8 mouse cellular contexts compared by ENCODE assay signal in the genomic region with DNA sequence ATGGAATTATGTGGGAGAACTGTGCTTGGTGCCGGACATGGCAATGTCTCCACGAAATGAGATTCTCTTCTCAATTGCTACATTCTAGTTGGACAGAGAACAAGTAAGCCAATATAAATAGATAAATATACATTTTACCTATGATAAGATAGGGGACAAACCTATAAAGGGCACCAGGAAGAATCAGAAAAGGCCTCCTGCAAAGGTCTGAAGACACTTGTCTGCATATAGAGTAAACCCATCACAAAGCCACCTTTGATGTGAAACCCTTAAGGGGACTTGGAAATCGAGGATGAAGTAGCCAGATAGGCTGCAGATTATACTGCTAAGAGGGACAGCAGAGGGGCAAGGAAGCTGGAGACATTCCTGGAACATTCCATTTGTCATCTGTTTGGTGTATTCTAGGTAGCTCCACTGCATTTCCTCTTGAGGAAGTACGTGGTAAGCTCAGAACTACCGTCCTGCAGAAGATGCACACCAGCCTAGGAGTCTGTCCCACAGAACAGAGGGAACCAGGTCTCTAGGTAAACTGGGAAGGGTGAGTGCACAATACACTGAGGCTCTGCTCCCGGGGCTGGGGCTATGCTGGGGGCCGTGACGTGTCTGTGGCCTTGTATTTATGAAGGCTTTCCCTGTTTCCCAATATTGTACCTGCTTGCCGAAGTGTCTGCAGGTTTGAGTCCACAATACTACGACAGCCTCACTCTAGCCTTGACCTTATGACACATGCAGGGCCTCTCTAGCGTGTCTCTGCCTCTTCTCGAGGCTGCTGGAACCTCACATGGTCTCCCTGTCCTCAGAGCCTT. TPM values are rescaled to one million over a fixed set of nuclear protein-coding genes. Genes with fewer than 3 reads are reported as not detected.
A peak's percentile ranks its signal among the peaks of the same experiment; 100 is the strongest.
DNase-seq lines count a peak whose midpoint lies in the region; ATAC-seq and TF ChIP-seq lines count a peak whose summit lies in the region.

No protein-coding gene starts in this region.

- peak overlapping the region; percentile 98 for H3K4me2 ChIP-seq in liver, embryonic 11.5 days

- H3K4me3 ChIP-seq in thymus, adult 2 months (ENCODE audit: control insufficient read depth, insufficient read depth, low read length) = peak overlapping the region; percentile 45
- peak overlapping the region; percentile 99 for H3K4me3 ChIP-seq in liver, embryonic 11.5 days (ENCODE audit: low read depth, low read length)

- H3K27me3 ChIP-seq in thymus, adult 2 months (ENCODE audit: control insufficient read depth, insufficient read depth, low read length) = no peaks in the 10 kb centered on the region
- H3K27me3 ChIP-seq in liver, embryonic 11.5 days (replicated peaks; ENCODE audit: control insufficient read depth, insufficient read depth, low read length) = no peaks in the 10 kb centered on the region

- H3K4me1 ChIP-seq in thymus, adult 2 months (replicated peaks; ENCODE audit: control insufficient read depth, insufficient read depth, low read length) = peaks cover 33% of the 10 kb centered on the region
- H3K4me1 ChIP-seq in liver, embryonic 11.5 days (replicated peaks; ENCODE audit: control insufficient read depth, insufficient read depth, low read length) = peaks cover 48% of the 10 kb centered on the region

- peak overlapping the region; percentile 95 for H3K27ac ChIP-seq in thymus, adult 2 months (ENCODE audit: control insufficient read depth, insufficient read depth, low read length)
- peak overlapping the region; percentile 97 for H3K27ac ChIP-seq in liver, embryonic 11.5 days (ENCODE audit: low read depth, low read length)

- peak; percentile 70 for DNase-seq in cerebellum, adult 9-10 months
- no peak for DNase-seq in cerebellum, postnatal 14 days
- no peak for DNase-seq in thymus, adult 2 months
- DNase-seq in thymus, postnatal 0 days (ENCODE audit: low spot score) = no peak
- DNase-seq in liver, embryonic 11.5 days (ENCODE audit: low spot score) = no peak
- DNase-seq in ovary, postnatal 14 days (ENCODE audit: low spot score) = no peak
- DNase-seq in right cerebral cortex, postnatal 14 days = no peak
- no peak for DNase-seq in kidney, adult 8-10 months

- 66% methylated on average over 12 of the region's 12 CpGs for WGBS in thymus, adult 2 months
- 73% methylated on average over 12 of the region's 12 CpGs for WGBS in liver, embryonic 11.5 days

- TF ChIP-seq POLR2A in thymus, adult 2 months (IDR thresholded peaks at IDR 0.05; ENCODE audit: control insufficient read depth, extremely low read depth, insufficient read depth, low read length, poor library complexity) = no peak

- ATAC-seq in liver, embryonic 11.5 days (replicated peaks; ENCODE audit: low FRiP score) = no peak

- H3K9ac ChIP-seq in liver, embryonic 11.5 days (ENCODE audit: low read depth, low read length) = peak overlapping the region; percentile 82

- H3K9me3 ChIP-seq in liver, embryonic 11.5 days (ENCODE audit: control insufficient read depth, low read length) = no peaks in the 10 kb centered on the region

- no peaks in the 10 kb centered on the region for H3K36me3 ChIP-seq in thymus, adult 2 months (ENCODE audit: control insufficient read depth, insufficient read depth, low read length)
- H3K36me3 ChIP-seq in liver, embryonic 11.5 days (ENCODE audit: control insufficient read depth, insufficient read depth, low read length) = peaks cover 4% of the 10 kb centered on the region; the same call in 1 of the 2 replicates

- no peak for TF ChIP-seq CTCF in thymus, adult 2 months (IDR thresholded peaks at IDR 0.05; ENCODE audit: borderline replicate concordance, control insufficient read depth, extremely low read depth, insufficient read depth, low read length, poor library complexity)

RNA-seq across cellular contexts. Expression of a gene that starts 1.0 kb away (rescaled TPM):
- polyA plus RNA-seq in thymus, adult 2 months (2012; rRNA removed) = 161 and 174 TPM in 2 replicates
- polyA plus RNA-seq in thymus, postnatal 0 days (2015; fragmentation: Nextera tagmentation; extraction: Ambion mirVana) = 215 and 236 TPM in 2 replicates
- 304 and 308 TPM in 2 replicates for polyA plus RNA-seq in liver, embryonic 11.5 days (2014; fragmentation: Nextera tagmentation; extraction: Ambion mirVana)

RNA-seq across cellular contexts. Expression of a gene that starts 28.4 kb away (rescaled TPM):
- polyA plus RNA-seq in thymus, adult 2 months (2012; rRNA removed) = 9.5 and 15.3 TPM in 2 replicates
- 6.7 and 7.1 TPM in 2 replicates for polyA plus RNA-seq in thymus, postnatal 0 days (2015; fragmentation: Nextera tagmentation; extraction: Ambion mirVana)
- polyA plus RNA-seq in liver, embryonic 11.5 days (2014; fragmentation: Nextera tagmentation; extraction: Ambion mirVana) = 3.8 and 4.9 TPM in 2 replicates

RNA-seq across cellular contexts. Expression of a gene that starts 55.8 kb away (rescaled TPM):
- polyA plus RNA-seq in thymus, adult 2 months (2012; rRNA removed) = 69.6 and 135 TPM in 2 replicates
- polyA plus RNA-seq in thymus, postnatal 0 days (2015; fragmentation: Nextera tagmentation; extraction: Ambion mirVana) = 7.3 and 7.8 TPM in 2 replicates
- polyA plus RNA-seq in liver, embryonic 11.5 days (2014; fragmentation: Nextera tagmentation; extraction: Ambion mirVana) = 13.9 and 14.4 TPM in 2 replicates

RNA-seq across cellular contexts. Expression of a gene that starts 56.7 kb away (rescaled TPM):
- 209 and 215 TPM in 2 replicates for polyA plus RNA-seq in thymus, adult 2 months (2012; rRNA removed)
- 43.7 and 47.7 TPM in 2 replicates for polyA plus RNA-seq in thymus, postnatal 0 days (2015; fragmentation: Nextera tagmentation; extraction: Ambion mirVana)
- 30.5 and 32.6 TPM in 2 replicates for polyA plus RNA-seq in liver, embryonic 11.5 days (2014; fragmentation: Nextera tagmentation; extraction: Ambion mirVana)
